Mouse (Mus musculus): ENCODE measurements around the gene Gm10447.
A peak's percentile ranks its signal among the peaks of the same experiment; 100 is the strongest.

Gm10447 gene

DNA sequence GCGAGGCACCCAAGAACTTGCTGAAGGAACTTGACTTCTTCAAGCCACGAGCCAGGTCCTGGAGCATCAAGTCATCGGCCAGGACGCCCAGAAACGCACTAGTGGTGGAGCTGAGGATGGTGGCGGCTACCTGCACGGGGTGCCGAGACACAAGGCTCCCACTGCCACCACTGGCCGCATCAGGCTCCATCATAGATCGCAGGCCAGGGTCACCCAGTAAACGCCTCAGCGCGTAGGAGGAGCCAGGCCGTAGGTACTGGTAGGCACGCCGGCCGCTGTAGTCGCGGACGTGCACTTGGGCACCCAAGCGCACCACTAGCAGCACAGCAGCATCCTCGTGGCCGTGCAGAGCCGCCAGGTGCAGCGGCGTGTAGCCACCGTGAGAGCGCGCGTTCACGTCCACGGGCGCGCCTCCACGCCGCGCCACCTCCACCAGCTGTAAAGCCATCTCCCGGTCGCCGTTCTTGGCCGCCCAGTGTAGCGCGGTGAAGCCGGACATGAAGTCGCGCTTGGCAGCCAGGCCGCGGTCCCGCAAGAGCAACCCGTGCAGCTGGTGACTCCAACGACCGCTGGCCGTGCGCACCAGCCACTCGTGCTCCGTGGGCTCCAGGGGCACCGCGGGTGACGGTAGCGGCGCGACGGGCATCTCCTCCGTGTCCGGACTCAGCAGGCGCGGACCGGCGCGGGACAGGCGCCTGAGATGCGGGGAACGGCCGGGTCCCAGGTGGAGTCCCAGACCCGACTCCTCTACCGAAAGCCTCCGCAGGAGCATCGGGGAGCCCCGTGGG, 21.7 kb upstream of the Gm10447 start:
- DNase-seq (ENCODE audit: low spot score in 2 of 2): peak in 1 of 2 experiments; percentile 30

DNA sequence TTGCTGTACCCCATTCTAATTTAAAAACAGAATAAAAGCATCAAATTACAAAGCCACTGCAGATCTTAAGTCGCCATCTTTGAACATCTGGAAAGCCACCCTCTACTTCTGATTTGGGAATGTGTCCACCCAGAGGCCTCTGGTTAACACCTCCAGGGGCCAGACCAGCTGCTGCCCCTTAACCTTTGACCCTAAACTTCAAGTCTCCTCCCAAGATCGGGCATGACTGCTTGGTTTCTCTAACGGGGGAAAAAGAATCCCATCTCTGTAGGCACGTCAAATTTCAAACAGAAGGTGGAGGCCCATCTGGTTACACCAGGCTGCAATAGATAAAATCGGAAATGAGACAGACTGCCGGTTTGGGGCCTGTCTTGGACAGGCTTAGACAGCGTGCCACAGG, 20.9 kb upstream of the Gm10447 start:
- no peak for DNase-seq (ENCODE audit: low spot score in 2 of 2)

DNA sequence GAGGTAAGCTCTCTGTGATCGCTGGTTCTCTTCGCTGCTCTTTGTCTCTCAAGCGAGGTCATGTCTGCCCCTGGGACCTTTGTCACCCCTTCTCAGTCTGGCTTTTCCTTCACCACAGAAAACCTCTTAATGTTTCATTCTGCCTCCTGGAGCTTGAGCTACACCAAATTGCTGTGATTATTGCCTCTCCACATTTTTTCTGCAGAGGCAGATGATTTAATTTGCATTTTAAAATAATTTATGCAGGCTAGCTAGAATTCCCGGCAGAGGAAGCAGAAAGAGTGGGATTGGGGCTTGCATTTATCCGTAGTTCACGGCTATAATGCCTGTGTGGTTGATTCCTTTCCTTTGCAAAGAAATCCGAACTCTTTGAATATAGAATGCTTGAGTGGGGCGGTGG, 18.7 kb upstream of the Gm10447 start:
- DNase-seq (ENCODE audit: low spot score in 2 of 2): no peak

DNA sequence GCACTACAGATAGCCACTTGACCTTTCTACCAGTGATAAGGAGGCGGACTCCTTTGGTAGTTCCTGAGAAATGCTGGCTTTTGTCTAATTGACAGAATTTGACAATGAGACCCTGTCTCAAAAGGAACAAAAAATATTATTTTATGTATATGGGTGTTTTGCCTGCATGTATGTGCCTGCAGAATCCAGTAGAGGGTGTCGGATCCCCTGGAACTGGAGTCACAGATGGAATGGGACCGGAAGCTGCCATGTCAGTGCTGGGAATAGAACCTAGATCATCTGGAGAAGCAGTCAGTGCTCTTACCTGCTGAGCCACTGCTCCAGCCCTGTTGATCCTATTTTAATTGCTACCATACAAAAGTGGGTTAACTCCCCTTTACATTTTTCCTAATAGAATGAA, 15.8 kb upstream of the Gm10447 start:
- no peak for DNase-seq (ENCODE audit: low spot score in 2 of 2)

DNA sequence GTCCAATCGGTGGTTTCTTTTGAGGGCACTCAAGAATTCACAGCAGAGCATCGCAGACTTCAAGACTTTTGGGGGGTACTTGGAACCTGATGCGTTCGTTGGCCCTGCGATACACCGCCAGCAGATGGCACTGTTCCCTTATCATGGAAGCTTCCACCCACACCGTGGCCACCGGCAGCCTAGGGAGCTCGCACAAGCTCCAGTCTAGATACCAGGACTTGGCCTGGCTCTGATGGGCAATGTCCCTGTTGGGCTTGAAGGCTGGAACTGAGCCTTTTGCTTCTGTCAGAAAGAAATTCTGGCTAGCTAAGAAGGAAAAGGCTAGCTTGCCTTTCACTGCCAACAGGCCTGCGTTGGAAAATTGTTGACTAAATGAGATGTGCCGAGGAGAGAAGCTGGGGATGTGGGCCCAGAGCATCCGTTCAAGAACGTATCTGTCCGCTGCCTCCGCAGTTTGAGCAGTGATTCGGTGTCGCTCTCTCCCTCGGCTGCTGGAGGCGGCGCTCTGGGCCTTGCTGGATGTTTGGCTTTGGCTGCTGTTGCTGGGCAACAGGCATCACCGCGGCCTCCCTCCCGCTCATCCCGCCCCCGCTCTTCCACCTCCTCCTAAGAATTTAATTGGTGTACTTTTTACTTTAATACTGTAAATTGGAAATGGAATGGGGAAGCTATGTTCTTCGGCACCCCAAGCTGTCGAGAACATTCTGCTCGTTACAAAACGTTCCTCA, 13.2 kb upstream of the Gm10447 start, which contains the start of gene Gm9837:
Gene Gm9837 (minus strand): TSS at position 512 of the 728 bp plus-strand sequence.
- peak; percentile 82 to 89 for DNase-seq (ENCODE audit: low spot score in 2 of 2)

DNA sequence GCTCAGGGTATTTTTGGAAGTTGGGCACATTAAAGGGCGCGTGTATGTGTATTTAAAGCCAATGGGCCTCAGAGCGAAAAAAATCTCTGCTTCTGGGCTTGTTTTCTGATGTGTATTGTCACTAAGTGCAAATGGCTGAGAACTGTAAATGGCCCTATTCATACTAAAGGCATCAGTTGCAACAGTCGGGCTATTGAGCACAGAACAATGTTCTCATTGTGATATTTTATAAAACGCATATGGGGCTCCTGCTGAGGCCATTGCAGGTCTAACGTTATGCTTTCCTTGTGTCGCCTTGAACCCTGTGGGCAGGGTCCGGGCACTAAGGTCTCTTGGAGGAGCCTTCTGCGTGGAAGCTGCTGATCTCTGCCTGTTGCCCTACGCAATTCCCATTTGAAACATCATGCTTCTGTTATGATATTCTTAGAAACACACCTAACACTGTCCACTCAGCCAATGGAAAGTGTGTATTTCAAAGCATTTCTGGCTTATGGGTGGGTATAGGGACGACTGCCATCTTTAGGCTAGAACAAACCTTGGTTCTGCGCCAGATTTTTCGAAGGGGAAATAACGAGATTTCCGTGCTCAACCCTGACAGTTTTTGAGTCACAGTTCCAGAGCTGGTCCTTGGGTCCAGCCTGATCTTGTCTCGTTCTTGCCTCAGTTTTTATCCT, 12.5 kb upstream of the Gm10447 start:
- peak in 1 of 2 experiments; percentile 54 for DNase-seq (ENCODE audit: low spot score in 2 of 2)

DNA sequence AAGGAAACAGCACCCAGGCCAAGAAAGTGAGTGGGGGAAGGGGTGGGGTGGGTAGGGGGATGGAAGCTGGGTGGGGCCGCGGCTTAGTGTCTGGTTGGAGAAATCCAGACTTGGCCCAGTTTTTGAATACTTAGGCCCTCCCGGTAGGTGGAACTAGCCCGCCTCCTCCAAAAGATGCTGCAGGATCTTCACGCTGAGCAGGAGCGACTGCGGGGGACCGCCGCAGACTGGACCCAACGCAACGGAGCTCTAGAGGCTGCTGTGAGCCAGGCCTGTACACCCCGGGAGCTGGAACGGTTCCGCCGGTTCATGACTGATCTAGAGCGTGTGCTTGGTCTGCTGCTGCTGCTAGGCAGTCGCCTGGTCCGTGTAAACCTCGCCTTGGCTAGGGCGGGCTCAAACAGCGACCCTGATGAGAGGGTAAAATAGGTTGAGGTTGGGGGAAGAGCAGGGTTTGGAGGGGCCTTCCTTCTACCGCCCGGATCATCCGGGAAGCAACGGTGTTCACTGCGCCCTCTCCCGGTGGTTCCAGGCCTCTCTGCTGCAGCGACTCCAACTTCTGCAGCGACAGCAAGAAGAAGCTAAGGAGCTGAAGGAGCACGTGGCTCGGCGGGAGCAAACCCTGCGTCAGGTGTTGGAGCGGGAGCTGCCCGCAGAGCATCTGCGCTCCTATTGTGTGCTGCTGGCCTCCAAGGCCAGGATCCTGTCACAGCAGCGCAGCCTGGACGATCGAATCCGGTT, 9.5 kb upstream of the Gm10447 start:
- peak; percentile 71 to 83 for DNase-seq (ENCODE audit: low spot score in 2 of 2)

DNA sequence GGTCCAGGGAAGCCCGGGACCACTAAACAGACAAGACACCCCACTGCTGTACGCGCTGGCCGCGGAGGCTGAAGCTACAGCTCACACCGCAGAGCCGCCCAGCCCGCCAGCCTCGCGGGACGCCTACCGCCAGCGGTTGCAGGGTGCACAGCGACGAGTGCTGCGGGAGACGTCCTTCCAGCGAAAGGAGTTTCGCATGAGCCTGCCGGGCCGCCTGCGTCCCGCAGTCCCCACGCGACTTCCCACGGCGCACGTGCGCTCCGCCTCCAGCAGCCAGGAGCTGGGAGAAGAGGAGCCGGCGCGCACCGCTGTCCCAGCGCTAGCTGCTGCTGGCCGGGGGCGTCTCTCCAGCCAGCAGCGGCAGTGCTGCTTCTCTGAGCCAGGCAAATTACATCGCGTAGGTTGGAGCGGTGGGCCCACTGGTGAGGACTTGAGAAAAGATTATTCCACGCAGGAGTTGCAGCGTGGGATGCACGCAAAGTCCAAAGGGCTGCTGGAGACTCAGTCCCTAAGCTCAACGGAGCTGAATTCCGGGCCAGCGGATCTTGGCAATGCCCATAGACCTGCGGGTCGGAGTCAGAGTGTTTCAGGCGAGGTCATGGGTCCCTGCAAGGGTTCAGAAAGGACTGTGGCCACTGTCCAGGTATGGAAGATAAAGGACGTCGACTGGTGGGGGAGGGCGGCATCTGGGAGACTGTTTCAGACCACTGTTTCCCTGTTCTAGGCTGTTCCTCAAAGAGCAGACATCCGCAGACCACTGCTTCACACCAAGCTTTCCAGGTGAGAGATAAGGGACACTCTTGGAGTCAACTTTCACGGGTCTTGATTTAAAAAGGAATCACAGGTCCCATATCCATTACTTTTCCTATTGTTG, 6.9 kb upstream of the Gm10447 start:
- peak in 1 of 2 experiments; percentile 36 for DNase-seq (ENCODE audit: low spot score in 2 of 2)

DNA sequence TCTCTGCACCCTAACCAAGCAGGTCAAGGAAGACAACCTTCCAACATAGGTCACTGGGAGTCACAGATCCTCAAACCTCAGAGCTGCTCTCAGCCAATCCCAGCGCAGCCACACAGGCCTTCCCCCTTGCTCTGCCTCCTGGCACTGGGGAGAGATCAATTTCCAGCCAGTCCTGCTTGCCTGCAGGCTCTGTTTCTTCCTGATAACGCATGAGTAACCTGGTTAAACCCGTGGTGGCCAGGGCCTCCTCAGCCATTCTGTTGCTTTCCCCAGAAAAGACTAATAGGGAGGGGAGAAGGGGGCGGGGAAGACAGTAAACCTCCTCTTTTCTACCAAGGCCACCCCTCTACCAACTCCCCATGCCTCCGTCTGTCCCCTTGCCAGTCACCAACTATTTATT, 4.8 kb upstream of the Gm10447 start:
- no peak for DNase-seq (ENCODE audit: low spot score in 2 of 2)

DNA sequence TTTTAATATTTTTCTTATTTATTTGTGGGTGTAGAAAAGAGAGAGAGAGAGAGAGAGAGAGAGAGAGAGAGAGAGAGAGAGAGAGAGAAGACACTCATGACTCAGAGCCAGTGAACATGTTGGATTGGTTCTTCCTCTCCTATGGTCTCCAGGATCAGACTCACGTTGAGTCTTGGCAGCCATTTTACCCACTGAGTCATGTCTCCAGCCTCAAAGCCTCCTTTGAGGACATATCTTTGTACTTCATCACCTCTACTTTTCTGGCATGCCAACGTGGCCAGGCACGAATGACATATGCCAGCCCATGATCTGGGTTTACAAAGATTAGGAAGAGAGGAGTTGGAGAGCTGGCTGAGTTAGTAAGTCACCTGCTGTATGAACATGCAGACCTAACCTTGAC, 3.3 kb upstream of the Gm10447 start:
- no peak for DNase-seq (ENCODE audit: low spot score in 2 of 2)

DNA sequence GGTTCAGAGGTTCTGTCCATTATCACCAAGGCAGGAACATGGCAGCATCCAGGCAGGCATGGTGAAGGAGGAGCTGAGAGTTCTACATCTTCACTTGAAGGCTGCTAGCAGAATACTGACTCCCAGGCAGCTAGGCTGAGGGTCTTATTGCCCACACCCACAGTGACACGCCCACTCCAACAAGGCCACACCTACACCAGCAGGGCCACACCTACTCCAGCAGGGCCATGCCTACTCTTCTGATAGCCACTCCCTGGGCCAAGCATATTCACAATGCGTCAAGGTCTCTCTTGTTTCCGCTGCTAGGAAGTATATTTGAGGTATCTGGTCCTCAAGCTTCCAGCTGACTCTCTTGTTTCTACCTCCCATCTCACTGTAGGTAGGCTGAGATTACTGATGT, 2.1 kb upstream of the Gm10447 start:
- DNase-seq (ENCODE audit: low spot score in 2 of 2): no peak

DNA sequence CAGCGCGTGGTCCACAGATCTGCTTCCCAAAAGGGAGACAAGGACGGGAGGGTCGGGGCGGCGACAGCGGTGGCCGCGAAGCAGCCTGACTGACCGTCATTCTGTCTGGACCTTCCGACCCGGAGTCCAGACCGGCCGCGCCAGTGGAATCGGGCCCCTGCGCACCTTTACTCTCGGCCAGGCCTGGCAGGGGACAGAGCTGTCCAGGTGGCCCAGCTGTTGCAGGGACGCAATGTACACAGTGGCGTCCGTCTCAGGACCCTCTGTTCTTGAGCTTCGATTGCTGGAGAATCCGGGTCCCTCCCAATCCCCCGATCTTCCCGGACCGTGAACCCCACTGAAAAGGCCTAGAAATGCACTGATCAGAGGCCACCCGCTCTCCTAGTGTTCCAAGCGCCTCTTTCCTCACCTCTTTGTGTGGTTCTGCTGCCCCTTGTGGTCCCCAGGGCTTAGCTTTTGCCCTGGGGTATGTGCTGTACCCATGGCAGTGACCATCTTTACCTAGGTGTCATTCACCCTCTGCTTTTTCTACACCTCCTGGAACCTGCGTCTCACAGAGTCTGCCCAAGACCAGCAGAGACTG, 553 bp upstream of the Gm10447 start:
- no peak for DNase-seq (ENCODE audit: low spot score in 2 of 2)

DNA sequence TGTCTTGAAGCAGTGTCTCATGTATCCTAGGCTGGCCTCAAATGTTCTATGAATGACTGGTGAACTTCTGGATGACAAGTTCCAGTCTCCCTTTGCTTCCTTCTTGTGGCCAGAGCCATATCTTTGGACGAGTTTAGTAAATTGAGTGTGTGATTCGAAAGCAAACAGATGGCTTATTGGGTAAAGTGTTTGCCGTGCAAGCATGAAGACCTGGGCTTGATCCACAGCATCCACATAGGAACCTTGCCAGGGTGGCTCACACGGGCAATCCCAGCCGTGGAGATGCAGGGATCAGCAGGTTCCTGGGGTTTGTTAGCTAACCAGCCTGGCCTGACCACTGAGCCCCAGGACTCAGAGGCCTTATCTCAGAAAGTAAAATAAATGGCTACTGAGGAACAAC, 3.9 kb downstream of the Gm10447 start:
- no peak for DNase-seq (ENCODE audit: low spot score in 2 of 2)

DNA sequence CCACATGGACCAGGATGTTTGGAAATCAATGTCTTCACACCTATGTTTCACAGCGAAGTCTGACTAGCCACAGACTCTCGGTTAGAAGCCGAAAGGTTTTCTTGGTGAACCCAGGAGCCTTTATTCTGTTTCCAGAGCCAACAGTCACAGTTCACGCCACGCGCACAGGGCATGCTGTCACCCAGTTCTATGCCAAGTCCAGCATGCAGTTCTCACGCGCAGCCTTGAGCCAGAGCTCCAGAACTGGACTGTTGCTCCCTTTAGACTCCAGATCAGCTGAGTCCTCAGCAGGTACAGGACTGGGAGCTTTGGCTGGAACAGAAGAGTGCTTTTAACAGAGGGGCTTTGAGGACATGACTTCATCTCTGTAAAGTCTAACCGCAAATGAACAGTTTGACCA, 4.5 kb downstream of the Gm10447 start:
- DNase-seq (ENCODE audit: low spot score in 2 of 2): no peak

DNA sequence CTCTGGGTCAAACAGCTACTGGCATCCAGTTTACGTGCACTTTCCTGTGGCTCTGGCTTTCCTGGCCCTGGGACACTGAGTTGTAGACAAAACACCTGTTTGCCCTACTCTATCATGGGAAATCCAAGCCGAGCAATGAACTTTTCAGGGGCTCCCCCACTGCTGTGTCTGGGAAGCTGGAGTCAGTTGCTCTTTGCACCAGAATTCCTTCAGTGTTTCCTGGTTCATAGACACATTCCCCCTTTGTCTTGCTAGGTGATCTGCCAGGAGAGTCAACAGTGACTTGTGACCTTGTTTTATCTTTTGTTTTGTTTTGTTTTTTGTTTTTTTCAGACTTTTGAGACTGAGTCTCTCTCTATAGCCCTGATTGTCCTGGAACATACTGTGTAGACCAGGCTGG, 5.5 kb downstream of the Gm10447 start:
- no peak for DNase-seq (ENCODE audit: low spot score in 2 of 2)

DNA sequence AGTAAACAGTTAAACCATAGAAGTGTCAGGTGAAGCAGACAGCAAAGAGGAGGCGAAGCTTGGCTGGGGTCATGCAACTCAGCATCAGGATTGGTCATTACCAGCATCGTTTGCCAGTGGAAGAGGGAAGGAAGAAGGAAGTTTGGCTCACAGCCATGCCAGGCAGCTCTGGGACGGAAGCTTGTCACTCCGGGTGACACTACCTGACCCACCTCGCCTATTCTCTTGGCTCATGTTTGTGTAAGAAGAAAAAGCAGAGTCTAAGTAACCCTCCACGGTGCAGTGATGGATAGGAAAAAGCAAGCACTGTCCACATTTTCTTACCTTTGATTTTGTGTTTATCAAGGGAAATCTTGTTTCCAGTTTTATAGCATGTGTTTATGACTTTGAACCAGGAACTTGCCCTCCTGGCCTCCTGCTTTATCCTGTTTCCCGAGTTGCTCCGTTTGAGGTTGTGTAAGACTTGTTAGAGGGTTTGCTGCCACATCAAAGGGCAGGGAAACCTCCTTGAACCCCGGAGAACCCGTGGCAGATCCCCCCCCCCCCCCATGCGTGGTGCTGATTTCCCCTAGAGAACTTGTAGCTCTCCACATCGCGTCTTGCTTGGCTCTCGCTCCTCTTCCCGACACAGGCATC, 6.7 kb downstream of the Gm10447 start:
- DNase-seq (ENCODE audit: low spot score in 2 of 2): no peak

DNA sequence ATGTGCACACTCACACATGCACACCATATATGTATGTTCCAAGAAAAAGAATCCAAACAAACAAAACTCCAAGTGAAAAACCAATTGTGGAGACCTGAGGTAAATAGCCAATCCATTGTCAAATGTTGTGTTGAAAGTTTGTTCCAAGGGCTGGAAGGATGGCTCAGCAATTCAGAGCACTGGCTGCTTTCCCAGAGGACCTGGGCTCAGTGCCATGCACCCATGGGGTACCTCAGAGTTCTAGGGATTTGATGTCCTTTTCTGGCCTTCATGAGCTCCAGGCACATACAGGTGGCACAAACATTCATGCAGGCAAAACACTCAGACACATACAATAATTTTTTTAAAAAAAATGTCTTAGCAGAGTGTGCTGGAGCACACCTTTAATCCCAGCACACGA, 8.4 kb downstream of the Gm10447 start:
- no peak for DNase-seq (ENCODE audit: low spot score in 2 of 2)

DNA sequence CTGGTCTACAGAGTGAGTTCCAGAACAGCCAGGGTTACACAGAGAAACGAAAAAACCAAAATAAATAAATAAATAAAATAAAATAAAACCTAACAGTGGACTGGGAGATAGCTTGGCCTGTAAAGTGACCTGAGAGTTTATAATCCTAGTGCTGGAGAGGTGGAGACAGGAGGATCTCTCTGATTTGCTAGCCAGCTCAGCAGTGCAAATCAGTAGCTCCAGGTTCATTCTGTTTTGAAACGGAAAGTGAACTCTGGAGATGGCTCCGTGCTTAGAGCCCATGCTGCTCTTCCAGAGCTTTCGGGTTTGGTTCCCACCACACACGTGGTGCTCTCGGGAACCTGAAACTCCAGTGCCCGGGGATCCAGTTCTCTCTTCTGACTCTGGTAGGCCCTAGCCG, 8.9 kb downstream of the Gm10447 start:
- DNase-seq (ENCODE audit: low spot score in 2 of 2): no peak

DNA sequence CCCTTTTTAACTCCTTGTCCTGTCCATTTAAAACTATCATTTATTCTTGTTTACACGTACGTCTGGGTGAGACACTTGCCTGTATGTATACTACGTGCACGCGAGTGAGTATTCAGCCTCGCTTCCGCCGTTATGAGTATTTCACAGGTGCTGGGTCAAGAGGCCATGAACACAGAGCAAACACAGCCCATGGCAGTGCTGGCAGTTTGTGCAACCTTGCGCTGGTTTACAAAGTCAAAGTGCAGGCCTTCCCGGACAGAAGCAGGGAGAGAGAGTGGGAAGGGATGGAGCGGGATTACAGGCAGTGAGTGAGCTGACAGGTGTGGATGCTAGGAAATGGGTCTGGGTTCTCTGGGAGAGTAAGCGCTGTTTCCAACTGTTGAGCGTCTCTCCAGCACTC, 10.7 kb downstream of the Gm10447 start:
- DNase-seq (ENCODE audit: low spot score in 2 of 2): no peak

DNA sequence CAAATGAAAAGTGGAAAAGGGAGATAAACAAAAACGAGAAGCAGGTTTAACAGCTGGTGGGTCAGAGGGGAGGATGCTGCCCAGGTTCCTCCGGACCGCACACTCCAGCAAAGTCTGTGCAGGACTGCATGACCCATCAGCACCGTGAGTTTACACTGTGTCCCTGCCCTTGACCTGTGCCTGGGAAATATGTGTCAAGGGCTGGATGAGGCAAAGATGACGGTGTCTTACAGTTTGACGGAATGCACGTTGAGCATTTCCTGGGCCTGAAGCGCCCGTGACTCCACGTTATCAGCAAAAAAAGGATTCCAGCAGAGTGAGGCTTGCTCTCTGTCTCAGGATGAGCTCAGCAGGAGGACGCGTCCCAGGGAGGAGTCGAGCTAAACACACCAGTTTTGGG, 11.3 kb downstream of the Gm10447 start:
- no peak for DNase-seq (ENCODE audit: low spot score in 2 of 2)

Measured in frontal cortex, postnatal 10 days (tissue).